Mouse (Mus musculus): ENCODE measurements around the gene Tnfrsf8. TPM values are rescaled to one million over a fixed set of nuclear protein-coding genes. Genes with fewer than 3 reads are reported as not detected.

Tnfrsf8 gene
- polyA plus RNA-seq, 1 experiment = not detected

GRCm38 (mm10) chr4:145257751-145258434 is 57.1 kb downstream of the Tnfrsf8 start:
- TF ChIP-seq POLR2A (IDR thresholded peaks at IDR 0.05; ENCODE audit: borderline replicate concordance, control insufficient read depth, low read depth, low read length) = no peak
- no peak for TF ChIP-seq CTCF (IDR thresholded peaks at IDR 0.05; ENCODE audit: control insufficient read depth, insufficient read depth, low read length)
- peaks cover 9% of the 10 kb centered on the region for H3K4me1 ChIP-seq (ENCODE audit: control insufficient read depth, insufficient read depth, low read length)
- peak overlapping the region; percentile 79 for H3K27ac ChIP-seq (ENCODE audit: control insufficient read depth, insufficient read depth, low read depth, low read length, poor library complexity)

GRCm38 (mm10) chr4:145256144-145256543 is 58.8 kb downstream of the Tnfrsf8 start:
- H3K4me3 ChIP-seq (replicated peaks; ENCODE audit: control insufficient read depth, low read depth, low read length) = no peak overlapping the region
- H3K27ac ChIP-seq (ENCODE audit: control insufficient read depth, insufficient read depth, low read depth, low read length, poor library complexity) = no peak overlapping the region
- TF ChIP-seq CTCF (IDR thresholded peaks at IDR 0.05; ENCODE audit: control insufficient read depth, insufficient read depth, low read length) (no peak), POLR2A (IDR thresholded peaks at IDR 0.05; ENCODE audit: borderline replicate concordance, control insufficient read depth, low read depth, low read length) (no peak)
- H3K4me1 ChIP-seq (ENCODE audit: control insufficient read depth, insufficient read depth, low read length) = peaks cover 8% of the 10 kb centered on the region
- 75% methylated on average over 5 of the region's 5 CpGs for WGBS

More at GRCm38 (mm10) chr4:145257751-145258434, 57.1 kb downstream of the Tnfrsf8 start:
- H3K4me3 ChIP-seq (replicated peaks; ENCODE audit: control insufficient read depth, low read depth, low read length) = no peak overlapping the region
- WGBS = 52% methylated on average over 5 of the region's 5 CpGs

- H3K27ac ChIP-seq (ENCODE audit: control insufficient read depth, insufficient read depth, low read depth, low read length, poor library complexity) = no peak overlapping the region
- H3K4me3 ChIP-seq (replicated peaks; ENCODE audit: control insufficient read depth, low read depth, low read length) = no peak overlapping the region
- peaks cover 6% of the 10 kb centered on the region for H3K4me1 ChIP-seq (ENCODE audit: control insufficient read depth, insufficient read depth, low read length)
- WGBS = under 1% methylated on average over 13 of the region's 13 CpGs
- no peak for TF ChIP-seq CTCF (IDR thresholded peaks at IDR 0.05; ENCODE audit: control insufficient read depth, insufficient read depth, low read length)
- no peak for TF ChIP-seq POLR2A (IDR thresholded peaks at IDR 0.05; ENCODE audit: borderline replicate concordance, control insufficient read depth, low read depth, low read length)
Observed at GRCm38 (mm10) chr4:145254418-145254817, 60.5 kb downstream of the Tnfrsf8 start.

- no peak overlapping the region for H3K4me3 ChIP-seq (replicated peaks; ENCODE audit: control insufficient read depth, low read depth, low read length)
- 58% methylated on average over 8 of the region's 8 CpGs for WGBS
- H3K4me1 ChIP-seq (ENCODE audit: control insufficient read depth, insufficient read depth, low read length) = peaks cover 3% of the 10 kb centered on the region
- H3K27ac ChIP-seq (ENCODE audit: control insufficient read depth, insufficient read depth, low read depth, low read length, poor library complexity) = no peak overlapping the region
- TF ChIP-seq POLR2A (IDR thresholded peaks at IDR 0.05; ENCODE audit: borderline replicate concordance, control insufficient read depth, low read depth, low read length) (no peak), CTCF (IDR thresholded peaks at IDR 0.05; ENCODE audit: control insufficient read depth, insufficient read depth, low read length) (no peak)
Observed at GRCm38 (mm10) chr4:145252611-145253010, 62.4 kb downstream of the Tnfrsf8 start.

GRCm38 (mm10) chr4:145251546-145251945 is 63.4 kb downstream of the Tnfrsf8 start:
- H3K4me1 ChIP-seq (ENCODE audit: control insufficient read depth, insufficient read depth, low read length) = peaks cover 3% of the 10 kb centered on the region
- no peak overlapping the region for H3K4me3 ChIP-seq (replicated peaks; ENCODE audit: control insufficient read depth, low read depth, low read length)
- TF ChIP-seq CTCF (IDR thresholded peaks at IDR 0.05; ENCODE audit: control insufficient read depth, insufficient read depth, low read length) (no peak), POLR2A (IDR thresholded peaks at IDR 0.05; ENCODE audit: borderline replicate concordance, control insufficient read depth, low read depth, low read length) (no peak)
- 83% methylated on average over 4 of the region's 4 CpGs for WGBS
- no peak overlapping the region for H3K27ac ChIP-seq (ENCODE audit: control insufficient read depth, insufficient read depth, low read depth, low read length, poor library complexity)

GRCm38 (mm10) chr4:145250002-145250401 is 65.0 kb downstream of the Tnfrsf8 start:
- TF ChIP-seq POLR2A (IDR thresholded peaks at IDR 0.05; ENCODE audit: borderline replicate concordance, control insufficient read depth, low read depth, low read length) (no peak), CTCF (IDR thresholded peaks at IDR 0.05; ENCODE audit: control insufficient read depth, insufficient read depth, low read length) (no peak)
- Histone ChIP-seq H3K27ac (ENCODE audit: control insufficient read depth, insufficient read depth, low read depth, low read length, poor library complexity) (no peak overlapping the region), H3K4me1 (ENCODE audit: control insufficient read depth, insufficient read depth, low read length) (peaks cover 5% of the 10 kb centered on the region), H3K4me3 (replicated peaks; ENCODE audit: control insufficient read depth, low read depth, low read length) (no peak overlapping the region)
- WGBS = 35% methylated on average over 4 of the region's 4 CpGs

GRCm38 (mm10) chr4:145247556-145247955 is 67.4 kb downstream of the Tnfrsf8 start:
- TF ChIP-seq CTCF (IDR thresholded peaks at IDR 0.05; ENCODE audit: control insufficient read depth, insufficient read depth, low read length) = no peak
- TF ChIP-seq POLR2A (IDR thresholded peaks at IDR 0.05; ENCODE audit: borderline replicate concordance, control insufficient read depth, low read depth, low read length) = no peak
- H3K4me3 ChIP-seq (replicated peaks; ENCODE audit: control insufficient read depth, low read depth, low read length) = no peak overlapping the region
- 66% methylated on average over 2 of the region's 2 CpGs for WGBS

GRCm38 (mm10) chr4:145246173-145247011 is 68.6 kb downstream of the Tnfrsf8 start, which contains the start of gene Tnfrsf1b:
Tnfrsf1b (minus strand) TSS chr4:145246870.
- WGBS = under 1% methylated on average over 47 of the region's 47 CpGs
- H3K4me3 ChIP-seq (replicated peaks; ENCODE audit: control insufficient read depth, low read depth, low read length) = peak within 1 kb of the TSS; percentile 77
- peak within 1 kb of the TSS; percentile 90 for H3K27ac ChIP-seq (ENCODE audit: control insufficient read depth, insufficient read depth, low read depth, low read length, poor library complexity)
- no peak for TF ChIP-seq CTCF (IDR thresholded peaks at IDR 0.05; ENCODE audit: control insufficient read depth, insufficient read depth, low read length)
- peak; percentile 96 for TF ChIP-seq POLR2A (IDR thresholded peaks at IDR 0.05; ENCODE audit: borderline replicate concordance, control insufficient read depth, low read depth, low read length)
- H3K4me1 ChIP-seq (ENCODE audit: control insufficient read depth, insufficient read depth, low read length) = peaks cover 6% of the 10 kb centered on the region; the same call in 1 of the 2 replicates

More at GRCm38 (mm10) chr4:145247556-145247955, 67.4 kb downstream of the Tnfrsf8 start:
- Histone ChIP-seq H3K4me1 (ENCODE audit: control insufficient read depth, insufficient read depth, low read length) (peaks cover 6% of the 10 kb centered on the region; the same call in 1 of the 2 replicates), H3K27ac (ENCODE audit: control insufficient read depth, insufficient read depth, low read depth, low read length, poor library complexity) (no peak overlapping the region)
